Mouse (Mus musculus): ENCODE measurements around the gene Gm14391.
"Not testable (repeated sequence)": the region's sequence is repeated elsewhere in the genome, so short reads cannot be mapped to it uniquely, and the experiment has no call there.

Gm14391 gene

DNA sequence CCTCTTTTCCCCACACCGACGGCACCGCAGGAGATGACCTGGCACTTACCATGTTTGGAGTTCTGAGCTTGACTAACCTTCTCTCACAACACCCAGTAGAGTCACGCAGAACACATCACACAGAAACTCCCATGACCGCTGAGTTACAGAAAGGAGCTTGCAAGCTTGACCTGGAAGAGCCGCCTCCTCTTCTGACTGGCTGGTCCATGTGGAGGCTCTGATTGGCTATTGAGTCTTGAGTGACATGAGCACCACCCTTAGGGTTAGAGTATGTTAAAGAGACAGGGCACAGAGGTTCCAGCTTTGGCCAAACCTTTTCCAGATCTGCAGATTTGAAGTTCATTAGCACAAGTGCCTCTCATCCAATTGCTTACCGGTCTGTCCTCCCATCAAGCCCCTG is at the start of gene Gm14391:
Gene Gm14391 (minus strand): TSS at position 186 of the 400 bp plus-strand sequence.
- not testable (repeated sequence) for DNase-seq (ENCODE audit: low read depth)

DNA sequence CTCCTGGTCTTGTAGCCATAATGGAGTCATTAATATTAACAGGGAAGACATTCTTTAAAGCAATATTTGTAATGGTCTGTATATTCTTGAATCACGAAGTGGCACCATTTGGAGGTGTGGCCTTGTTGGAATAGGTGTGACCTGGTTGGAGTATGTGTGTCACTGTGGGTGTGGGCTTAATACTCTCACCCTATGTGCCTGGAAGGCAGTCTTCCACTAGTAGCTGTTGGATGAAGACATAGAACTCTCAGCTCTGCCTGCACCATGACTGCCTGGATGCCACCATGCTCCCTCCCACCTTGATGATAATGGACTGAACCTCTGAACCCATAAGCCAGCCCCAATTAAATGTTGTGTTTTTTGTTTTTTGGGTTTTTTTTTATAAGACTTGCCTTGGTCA is 27.7 kb downstream of the Gm14391 start:
- DNase-seq (ENCODE audit: low read depth) = not testable (repeated sequence)

DNA sequence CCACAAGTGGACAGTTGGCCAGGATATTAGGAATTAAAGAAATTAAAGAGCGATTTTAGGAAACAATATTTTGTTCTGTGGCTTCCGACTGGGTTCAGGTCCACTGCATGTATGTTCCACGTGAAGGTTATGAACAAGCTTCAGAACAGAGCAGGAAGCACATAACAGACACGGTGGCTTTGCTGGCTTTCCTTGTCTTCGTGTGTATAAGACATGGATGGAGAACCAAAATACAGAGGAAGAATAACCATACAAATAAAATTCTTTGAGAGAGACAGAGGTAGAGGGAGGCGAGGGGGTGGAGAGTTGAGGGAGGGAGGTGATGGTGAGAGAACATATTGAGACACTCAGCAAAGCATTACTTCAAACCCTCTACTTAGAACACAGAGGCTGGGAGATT is 30.4 kb downstream of the Gm14391 start:
- DNase-seq (ENCODE audit: low read depth) = no peak

DNA sequence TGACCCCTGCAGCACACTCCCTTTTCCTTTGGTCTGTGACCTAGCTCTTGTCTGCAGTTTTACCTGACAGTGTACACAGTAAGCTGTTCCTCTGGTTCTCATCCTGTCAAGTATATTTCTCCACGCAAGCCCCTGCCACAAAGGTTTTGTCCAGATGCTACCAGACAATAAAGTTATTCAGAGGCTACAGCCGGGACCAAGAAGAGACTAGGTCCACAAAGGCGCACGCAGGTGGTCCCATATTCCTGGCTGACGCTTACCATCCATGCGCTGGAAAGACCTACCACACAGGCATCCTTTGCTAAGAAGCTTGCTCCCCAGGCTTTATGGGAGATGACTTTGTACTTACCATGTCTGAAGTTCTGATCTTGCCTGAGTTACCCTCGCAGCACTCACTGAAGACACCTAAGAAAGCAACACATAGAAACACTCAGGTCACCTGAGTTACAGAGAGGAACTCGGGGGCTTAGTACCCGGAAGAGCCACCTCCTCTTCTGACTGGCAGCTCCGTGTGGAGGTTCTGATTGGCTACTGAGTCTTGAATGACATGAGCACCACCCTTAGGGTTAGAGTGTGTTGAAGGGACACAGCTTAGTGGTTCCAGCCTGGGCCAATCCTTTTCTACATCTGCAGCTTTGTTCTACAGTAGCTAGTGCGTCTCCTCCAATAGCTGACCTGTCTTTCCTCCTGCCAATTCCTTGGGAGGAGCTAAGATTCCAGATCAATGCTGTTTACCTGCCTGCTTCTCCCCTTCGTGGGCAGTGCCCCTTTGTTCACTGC is 31.1 kb downstream of the Gm14391 start, which contains the start of gene Gm14443:
Gene Gm14443 (minus strand): TSS at position 471 of the 780 bp plus-strand sequence.
- DNase-seq (ENCODE audit: low read depth) = not testable (repeated sequence)

DNA sequence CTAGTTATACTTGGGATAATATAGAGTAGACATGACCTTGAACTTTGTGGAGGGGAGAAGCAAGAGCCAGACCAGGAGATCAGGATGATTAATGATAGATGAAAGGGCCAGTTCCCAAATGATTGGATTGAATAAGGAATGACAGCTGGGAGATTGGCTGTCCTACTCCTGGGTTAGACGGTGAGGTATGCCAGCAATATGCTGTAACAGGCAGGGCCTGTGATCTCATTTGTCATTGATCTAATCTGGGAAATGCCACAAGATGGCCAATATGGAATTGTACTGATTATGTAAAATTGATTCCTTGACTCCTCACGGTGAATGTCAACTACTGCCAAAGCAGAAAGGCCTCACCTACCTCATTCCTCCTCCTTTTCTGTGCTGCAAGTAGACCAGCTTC is 32.7 kb downstream of the Gm14391 start:
- DNase-seq (ENCODE audit: low read depth) = not testable (repeated sequence)

DNA sequence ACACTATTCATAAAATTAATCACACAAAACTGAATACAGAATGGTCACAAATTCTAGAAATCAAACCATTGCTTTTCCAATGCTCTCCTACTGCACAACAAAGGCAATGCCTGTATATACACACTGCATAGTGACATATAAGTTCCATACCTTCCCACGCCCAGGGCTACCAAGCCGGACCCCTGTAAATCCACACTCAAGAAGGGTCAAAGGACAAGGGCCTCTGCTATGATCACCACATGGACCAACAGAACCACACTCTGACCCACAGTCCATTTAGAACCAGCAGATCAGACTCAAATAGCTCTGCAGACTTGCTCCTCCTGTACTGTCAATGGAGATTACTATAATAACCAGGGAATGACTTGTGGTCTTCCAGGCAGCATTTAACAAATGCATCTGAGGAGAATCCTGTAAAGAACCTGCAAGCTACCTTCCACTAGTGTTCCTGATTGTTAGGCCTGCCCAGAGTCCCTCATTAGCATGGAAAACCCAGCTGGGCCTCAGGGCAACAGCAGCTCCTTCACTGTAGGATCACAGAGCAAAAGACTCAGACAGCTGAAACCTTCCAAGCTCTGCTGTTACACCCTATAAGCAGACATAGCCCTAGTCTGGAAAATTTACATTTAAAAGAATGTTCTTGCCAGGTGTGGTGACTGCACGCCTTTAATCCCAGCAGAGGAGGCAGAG is 33.7 kb downstream of the Gm14391 start:
- DNase-seq (ENCODE audit: low read depth) = not testable (repeated sequence)

DNA sequence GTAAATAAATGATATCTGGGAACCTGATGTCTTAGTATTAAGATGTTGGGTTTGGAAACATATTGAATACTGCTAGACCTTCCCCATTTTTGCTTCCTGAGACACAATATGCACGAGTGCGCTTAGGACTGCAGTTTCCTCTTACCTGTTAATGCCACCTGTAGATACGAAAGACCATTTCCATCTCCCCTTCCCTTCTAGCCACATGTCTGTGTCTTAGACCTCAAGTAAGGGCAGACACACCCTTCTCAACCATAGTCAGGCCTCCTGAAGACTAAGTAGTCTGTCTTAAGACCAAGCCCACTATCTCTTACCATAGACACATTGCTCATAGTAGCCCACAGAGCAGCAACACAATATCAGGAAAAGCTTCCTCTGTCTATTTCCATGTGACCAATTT is 34.6 kb downstream of the Gm14391 start:
- no peak for DNase-seq (ENCODE audit: low read depth)

DNA sequence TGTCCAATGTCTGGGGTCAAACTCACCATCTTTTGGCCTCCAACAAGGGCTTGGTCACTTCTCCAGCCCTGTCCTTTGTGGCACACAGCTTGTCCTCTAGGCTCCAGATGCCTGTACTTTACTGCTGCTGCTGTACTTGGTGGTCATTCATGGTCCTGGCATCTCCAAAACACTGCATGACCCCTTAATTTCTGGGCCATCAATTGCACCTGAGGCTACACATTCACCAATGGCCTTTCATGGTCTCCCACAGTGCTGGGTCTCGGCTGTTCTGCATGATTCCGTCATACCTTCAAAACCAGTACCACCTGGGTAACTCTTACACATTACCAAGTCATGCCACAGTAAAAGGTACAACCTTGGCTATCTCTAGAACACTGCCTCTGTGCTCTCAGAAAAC is 39.8 kb downstream of the Gm14391 start:
- DNase-seq (ENCODE audit: low read depth) = not testable (repeated sequence)

DNA sequence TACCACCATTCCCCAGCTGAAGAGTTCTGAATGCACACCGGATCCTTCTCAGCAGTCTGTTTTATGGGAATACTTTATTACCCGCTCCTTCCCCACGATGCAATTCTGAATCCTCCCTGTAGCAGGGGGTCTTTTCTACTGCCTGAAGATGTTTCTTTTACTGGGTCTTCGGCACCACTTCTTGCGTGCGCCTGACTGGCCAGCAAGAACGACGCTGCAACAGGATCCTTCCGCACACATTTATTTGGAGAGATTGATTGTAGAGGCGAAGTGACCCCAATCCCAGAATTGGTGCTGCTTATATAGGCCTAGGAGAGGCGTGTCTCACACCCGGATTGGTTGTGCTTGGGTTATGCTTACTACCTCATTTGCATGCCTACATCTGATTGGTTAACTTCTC is 41.6 kb downstream of the Gm14391 start:
- DNase-seq (ENCODE audit: low read depth) = not testable (repeated sequence)

DNA sequence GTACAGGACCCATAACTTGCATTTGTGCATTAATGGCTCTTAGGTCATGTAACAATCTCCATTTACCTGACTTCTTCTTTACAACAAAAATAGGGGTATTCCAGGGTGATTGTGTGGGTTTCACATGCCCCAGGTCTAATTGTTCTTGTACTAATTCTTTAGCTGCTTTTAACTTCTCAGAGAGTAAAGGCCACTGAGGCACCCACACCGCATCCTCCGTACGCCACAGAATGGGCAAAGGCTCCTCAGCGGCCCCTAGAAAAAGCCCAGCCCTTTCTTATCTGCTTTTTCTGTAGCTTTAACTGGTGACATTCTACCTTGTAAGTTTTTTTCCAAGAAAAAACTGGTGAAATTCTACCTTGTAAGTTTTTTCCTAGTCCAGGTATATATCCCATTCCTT is 45.3 kb downstream of the Gm14391 start:
- DNase-seq (ENCODE audit: low read depth) = not testable (repeated sequence)

DNA sequence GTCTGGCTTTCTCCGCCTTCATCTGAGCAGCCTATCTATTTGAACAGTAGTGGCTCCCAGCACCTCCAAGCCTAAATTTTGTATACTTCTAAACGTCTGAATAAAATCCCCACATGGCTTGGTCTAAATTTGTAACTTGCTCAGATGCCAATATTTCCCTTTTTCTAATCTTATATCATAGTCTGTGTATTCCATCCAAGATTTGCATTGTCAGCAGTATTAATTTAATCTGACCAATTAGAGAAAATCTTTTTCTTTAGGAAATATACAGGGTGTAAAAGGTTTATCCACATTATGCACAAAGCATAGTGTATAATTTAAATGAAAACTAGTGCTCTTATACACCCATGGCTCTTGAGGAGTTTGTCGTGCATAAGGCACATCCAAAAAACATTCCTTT is 48.1 kb downstream of the Gm14391 start:
- DNase-seq (ENCODE audit: low read depth) = no peak

DNA sequence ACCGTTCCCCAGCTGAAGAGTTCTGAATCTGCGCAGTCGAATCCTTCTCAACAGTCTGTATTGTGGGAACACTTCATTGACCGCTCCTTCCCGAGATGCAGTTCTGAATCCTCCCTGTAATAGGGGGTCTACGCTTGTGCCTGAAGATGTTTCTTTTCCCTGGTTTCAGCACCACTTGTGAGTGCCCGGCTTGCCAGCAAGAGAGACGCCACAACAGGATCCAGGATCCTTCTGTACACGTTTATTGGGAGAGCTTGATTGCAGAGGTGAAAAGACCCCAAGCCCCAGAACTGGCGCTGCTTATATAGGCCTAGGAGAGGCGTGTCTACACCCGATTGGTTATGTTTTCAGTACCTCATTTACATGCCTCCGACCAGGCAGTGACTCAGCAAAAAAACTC is 50.0 kb downstream of the Gm14391 start:
- DNase-seq (ENCODE audit: low read depth) = no peak

DNA sequence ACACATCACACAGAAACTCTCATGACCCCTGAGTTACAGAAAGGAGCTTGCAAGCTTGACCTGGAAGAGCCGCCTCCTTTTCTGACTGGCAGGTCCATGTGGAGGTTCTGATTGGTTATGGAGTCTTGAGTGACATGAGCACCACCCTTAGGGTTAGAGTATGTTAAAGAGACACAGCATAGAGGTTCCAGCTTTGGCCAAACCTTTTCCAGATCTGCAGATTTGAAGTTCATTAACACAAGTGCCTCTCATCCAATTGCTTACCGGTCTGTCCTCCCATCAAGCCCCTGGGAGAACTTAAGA is 64.8 kb downstream of the Gm14391 start, which contains the start of gene Gm14399:
Gene Gm14399 (minus strand): TSS at position 20 of the 303 bp plus-strand sequence.
- DNase-seq (ENCODE audit: low read depth) = not testable (repeated sequence)

DNA sequence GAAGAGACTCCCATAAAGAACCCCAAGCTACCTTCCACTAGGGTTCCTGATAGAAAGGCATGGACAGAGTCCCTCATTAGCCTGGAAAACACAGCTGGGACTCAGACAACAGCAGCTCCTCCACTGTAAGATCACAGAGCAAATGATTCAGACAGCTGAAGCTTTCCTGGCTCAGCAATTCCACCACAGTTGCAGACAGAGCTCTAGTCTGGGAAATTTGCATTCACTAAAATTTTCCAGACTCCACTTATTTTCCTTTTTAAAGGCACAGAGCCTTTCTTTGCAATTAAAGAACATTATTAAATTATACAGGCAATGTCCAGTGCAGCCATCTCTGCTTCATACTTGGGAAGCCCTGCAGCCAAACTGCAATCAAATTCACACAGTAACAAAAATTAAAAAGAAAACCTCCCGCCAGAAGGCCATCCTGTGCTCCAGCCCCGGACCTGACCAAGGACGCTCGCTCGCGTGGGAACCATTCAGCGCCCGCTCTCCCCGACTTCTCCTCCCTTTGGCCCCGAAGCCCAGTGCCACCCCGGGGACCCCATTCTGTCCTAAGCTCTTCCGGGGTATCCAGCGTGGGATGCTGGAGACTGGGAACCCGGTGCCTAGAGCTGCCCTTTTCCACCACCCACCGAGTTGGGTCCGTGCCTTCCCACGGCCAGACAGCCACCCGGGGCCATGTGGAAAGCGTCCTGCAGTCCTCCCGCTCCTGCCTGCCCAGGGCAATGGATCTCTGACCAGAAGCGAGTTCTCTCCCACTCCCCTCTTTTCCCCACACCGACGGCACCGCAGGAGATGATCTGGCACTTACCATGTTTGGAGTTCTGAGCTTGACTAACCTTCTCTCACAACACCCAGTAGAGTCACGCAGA is 65.4 kb downstream of the Gm14391 start:
- DNase-seq (ENCODE audit: low read depth) = peak; percentile 8

All from naive thymus-derived CD4-positive, alpha-beta T cell, adult 2 months (primary cell).